Mouse (Mus musculus): Measurements from ENCODE around the gene Syt3.

The Syt3 gene

GRCm38 (mm10) chr7:44405346-44406014, 21.6 kb downstream of the Syt3 start:
- in situ Hi-C loops (cut with MboI, MseI): no loop called here

- in situ Hi-C loops (cut with MboI, MseI): no loop called here
Observed at GRCm38 (mm10) chr7:44406015-44406355, 22.1 kb downstream of the Syt3 start.

GRCm38 (mm10) chr7:44411144-44411543, 27.2 kb downstream of the Syt3 start:
- in situ Hi-C loops (cut with MboI, MseI): no loop called here

GRCm38 (mm10) chr7:44413307-44413706, 29.4 kb downstream of the Syt3 start:
- in situ Hi-C loops (cut with MboI, MseI): no loop called here

- in situ Hi-C loops (cut with MboI, MseI): no loop called here
Observed at GRCm38 (mm10) chr7:44427666-44428065, 43.8 kb downstream of the Syt3 start.

- in situ Hi-C loops (cut with MboI, MseI): no loop called here
Observed at GRCm38 (mm10) chr7:44428171-44428950, 44.5 kb downstream of the Syt3 start.

- in situ Hi-C loops (cut with MboI, MseI): no loop called here
Observed at GRCm38 (mm10) chr7:44428968-44429521, 45.1 kb downstream of the Syt3 start, which contains the start of gene Lrrc4b. Gene Lrrc4b, plus strand, starts transcription at chr7:44429018.

GRCm38 (mm10) chr7:44429534-44430488, 45.9 kb downstream of the Syt3 start:
- in situ Hi-C loops (cut with MboI, MseI): no loop called here

GRCm38 (mm10) chr7:44432550-44432949, 48.6 kb downstream of the Syt3 start:
- in situ Hi-C loops (cut with MboI, MseI): no loop called here

- in situ Hi-C loops (cut with MboI, MseI): no loop called here
Observed at GRCm38 (mm10) chr7:44433371-44433770, 49.5 kb downstream of the Syt3 start.

- in situ Hi-C loops (cut with MboI, MseI): no loop called here
Observed at GRCm38 (mm10) chr7:44434089-44434488, 50.2 kb downstream of the Syt3 start.

- in situ Hi-C loops (cut with MboI, MseI): no loop called here
Observed at GRCm38 (mm10) chr7:44435796-44436195, 51.9 kb downstream of the Syt3 start.

GRCm38 (mm10) chr7:44436267-44436666, 52.4 kb downstream of the Syt3 start:
- in situ Hi-C loops (cut with MboI, MseI): no loop called here

GRCm38 (mm10) chr7:44437188-44437587, 53.3 kb downstream of the Syt3 start:
- in situ Hi-C loops (cut with MboI, MseI): no loop called here

GRCm38 (mm10) chr7:44437933-44438332, 54.0 kb downstream of the Syt3 start:
- in situ Hi-C loops (cut with MboI, MseI): no loop called here

- in situ Hi-C loops (cut with MboI, MseI): no loop called here
Observed at GRCm38 (mm10) chr7:44439696-44440095, 55.8 kb downstream of the Syt3 start.

GRCm38 (mm10) chr7:44440479-44440878, 56.6 kb downstream of the Syt3 start:
- in situ Hi-C loops (cut with MboI, MseI): no loop called here

- in situ Hi-C loops (cut with MboI, MseI): no loop called here
Observed at GRCm38 (mm10) chr7:44441180-44441579, 57.3 kb downstream of the Syt3 start.

GRCm38 (mm10) chr7:44441648-44442109, 57.8 kb downstream of the Syt3 start:
- in situ Hi-C loops (cut with MboI, MseI): no loop called here

- in situ Hi-C loops (cut with MboI, MseI): no loop called here
Observed at GRCm38 (mm10) chr7:44442407-44442821, 58.5 kb downstream of the Syt3 start.

All from T-helper 1 cell (primary cell).